Mouse (Mus musculus) embryonic fibroblast, embryonic 13.5 days (primary cell): ENCODE results near the gene A2ml1.

Experiments
- CTCF ChIP-seq: IDR thresholded peaks from 2 replicates; pipeline ENCODE4 v1.5.1; 2011; ENCODE audit warnings: mild to moderate bottlenecking, control low read depth, low read length, moderate library complexity, borderline replicate concordance; ENCODE audit not compliant: insufficient read depth
- POLR2A ChIP-seq: IDR thresholded peaks from 2 replicates; pipeline ENCODE4 v1.6.1; 2011; ENCODE audit warnings: low read depth, mild to moderate bottlenecking, control low read depth, low read length, moderate library complexity

GRCm38 (mm10) chr6:128581508-128581907 is at the start of gene A2ml1:
- no peak for TF ChIP-seq POLR2A
- TF ChIP-seq CTCF: no peak
